Mouse (Mus musculus): ENCODE measurements around the gene Lpcat3. TPM values are rescaled to one million over a fixed set of nuclear protein-coding genes. Genes with fewer than 3 reads are reported as not detected.
A peak's percentile ranks its signal among the peaks of the same experiment; 100 is the strongest.

The Lpcat3 gene
- total RNA-seq, 1 experiment from 2014 or later = 31.5 TPM

DNA sequence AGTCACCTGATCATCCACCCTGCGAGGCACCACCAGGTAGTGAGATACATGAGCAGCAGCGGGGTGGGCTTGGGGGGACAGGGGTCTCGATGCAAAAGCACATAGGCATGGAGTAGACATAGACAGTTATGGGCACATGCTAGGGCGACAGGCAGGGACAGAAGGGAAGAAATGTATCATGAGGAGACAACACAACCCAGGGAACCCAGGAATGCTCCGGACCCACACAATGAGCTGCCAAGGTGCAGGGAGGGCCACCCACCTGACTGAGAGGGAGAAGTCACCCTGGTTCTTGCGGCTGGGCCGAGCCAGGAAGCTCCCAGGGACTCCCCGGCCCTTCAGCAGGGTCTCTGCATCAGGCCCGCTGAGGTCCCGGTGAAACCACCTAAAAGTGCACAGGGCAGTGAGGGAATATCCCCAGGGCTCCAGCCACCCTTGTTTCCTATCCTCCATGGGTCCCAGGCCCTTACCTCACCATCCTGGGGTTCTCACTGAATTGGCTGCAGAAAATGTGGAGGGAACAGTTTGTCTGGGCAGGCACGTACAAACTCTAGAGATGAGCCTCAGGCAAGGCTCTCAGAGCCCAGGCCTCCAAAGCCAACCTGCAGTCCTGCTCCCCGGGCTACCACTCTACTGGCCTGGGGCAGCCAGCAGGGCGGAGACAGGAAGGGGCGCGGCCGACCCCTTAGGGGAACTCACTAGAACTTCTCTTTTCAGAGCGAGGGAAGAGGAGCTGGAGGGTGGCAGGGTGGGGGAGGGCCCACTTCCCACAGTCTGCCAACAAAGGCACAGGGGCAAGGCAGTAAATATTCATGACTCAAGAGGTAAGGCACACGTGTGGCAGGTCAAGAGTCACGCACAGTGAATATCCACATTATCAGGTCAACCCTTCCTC lies 69.9 kb downstream of the Lpcat3 start:
- ATAC-seq (replicated peaks; ENCODE audit: low read depth, poor library complexity, severe bottlenecking) = peak; percentile 84

DNA sequence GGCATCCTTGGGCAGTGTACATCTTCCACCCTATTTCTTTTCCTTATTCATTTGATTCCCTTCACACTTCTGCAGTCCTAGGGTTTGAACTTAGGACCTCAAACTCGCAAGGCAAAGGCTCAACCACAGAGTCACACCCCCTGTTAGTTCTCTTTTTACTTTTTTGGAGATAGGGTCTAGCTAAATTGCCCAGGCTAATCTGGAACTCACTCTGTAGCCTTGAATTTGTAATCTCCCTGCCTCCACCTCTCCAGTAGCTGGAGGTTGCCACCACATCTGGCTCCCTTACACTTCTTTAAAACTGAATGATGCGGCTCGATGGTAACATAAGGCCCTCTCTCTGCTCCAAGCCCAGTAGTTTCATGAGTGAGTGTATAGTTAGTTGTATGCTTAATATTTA lies 71.6 kb downstream of the Lpcat3 start:
- ATAC-seq (replicated peaks; ENCODE audit: low read depth, poor library complexity, severe bottlenecking) = no peak

DNA sequence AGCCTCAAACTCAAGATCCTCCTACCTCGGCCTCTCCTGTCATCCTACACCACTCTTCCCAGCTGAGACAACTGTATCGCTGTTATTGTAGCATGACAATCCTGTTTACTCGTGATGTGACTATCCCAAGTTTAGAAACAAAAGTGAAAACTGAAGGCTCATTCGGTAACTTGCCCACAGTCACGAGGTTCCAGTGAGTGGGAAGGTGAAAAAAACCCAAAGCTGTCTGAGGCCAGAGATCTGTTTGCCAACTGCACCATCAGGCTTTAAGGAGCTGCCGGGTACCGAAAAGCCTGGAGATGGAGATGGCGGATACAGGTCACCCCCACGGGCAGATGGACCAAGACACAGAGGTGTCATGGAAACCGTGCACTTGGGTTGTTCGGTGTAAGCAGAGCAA lies 74.2 kb downstream of the Lpcat3 start:
- no peak for ATAC-seq (replicated peaks; ENCODE audit: low read depth, poor library complexity, severe bottlenecking)

GRCm38 (mm10) chr6:124738511-124739023 lies 75.7 kb downstream of the Lpcat3 start, which contains the start of gene Ptpn6:
Ptpn6 (minus strand) TSS chr6:124738714.
- peak; percentile 28 for ATAC-seq (replicated peaks; ENCODE audit: low read depth, poor library complexity, severe bottlenecking)

DNA sequence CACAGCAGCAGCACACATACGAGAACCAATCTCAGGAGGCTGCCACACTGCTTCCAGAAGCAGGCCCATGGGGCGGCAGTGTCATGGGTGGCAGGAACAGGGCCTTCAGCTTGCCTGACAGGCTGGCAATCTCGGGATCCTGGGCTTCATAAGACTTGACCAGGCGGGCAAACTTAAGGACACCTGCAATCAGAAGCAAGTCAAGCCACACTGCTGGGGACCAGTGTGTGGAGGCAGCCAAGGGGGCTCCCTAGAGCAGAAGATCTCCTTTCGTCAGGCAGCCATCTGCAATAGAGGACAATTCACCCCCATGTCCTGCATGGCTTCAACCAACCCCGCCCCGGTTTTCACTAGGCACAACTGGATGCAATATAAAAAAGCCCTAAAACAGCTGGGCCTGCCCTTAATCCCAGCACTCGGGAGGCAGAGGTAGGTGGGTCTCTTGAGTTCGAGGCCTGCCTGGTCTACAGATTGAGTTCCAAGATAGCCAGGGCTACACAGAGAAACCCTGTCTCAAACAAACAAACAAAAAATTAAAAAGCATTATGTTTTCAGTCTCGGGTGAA lies 76.5 kb downstream of the Lpcat3 start:
- ATAC-seq (replicated peaks; ENCODE audit: low read depth, poor library complexity, severe bottlenecking) = no peak

- ATAC-seq (replicated peaks; ENCODE audit: low read depth, poor library complexity, severe bottlenecking) = no peak
Measured at GRCm38 (mm10) chr6:124740211-124740887, 77.5 kb downstream of the Lpcat3 start.

DNA sequence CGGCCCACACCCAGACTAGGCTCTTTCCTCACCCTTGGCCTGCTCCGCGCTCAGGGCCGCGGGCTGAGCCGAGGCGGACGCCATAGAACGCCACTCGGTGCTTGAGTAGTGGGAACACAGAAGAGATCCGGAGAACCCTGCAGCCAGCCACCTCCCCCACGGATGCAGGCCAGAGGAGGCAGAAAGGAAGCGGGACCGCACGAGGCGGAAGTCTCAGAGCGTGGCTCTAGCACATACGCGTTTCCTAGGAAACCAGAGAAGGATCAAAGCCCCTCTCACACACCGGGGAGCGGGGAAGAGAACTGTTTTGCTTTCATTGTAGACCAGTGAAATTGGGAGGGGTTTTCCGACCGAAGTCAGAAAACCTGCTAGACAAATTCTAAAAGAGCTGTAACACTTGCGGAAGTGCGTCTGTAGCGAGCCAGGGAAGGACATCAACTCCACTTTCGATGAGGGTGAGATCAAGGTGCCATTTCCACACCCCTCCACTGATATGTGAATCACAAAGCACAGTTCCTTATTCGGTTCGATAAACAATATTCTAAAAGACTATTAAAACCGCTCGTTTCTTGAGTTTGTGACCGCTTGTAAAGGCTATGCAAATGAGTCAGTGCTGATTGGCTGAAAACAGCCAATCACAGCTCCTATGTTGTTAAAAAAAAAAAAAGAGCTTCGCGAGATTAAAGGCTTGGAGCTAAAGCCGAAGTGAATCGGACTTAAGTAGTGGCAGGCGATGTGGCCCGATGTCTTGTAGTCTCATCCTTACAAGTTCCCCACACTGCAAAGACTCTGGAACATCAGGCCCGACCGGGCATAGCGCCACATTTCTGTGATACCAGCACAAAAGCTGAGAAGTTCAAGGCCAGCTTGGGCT lies 78.3 kb downstream of the Lpcat3 start, which contains the start of gene Grcc10:
TSS of gene Grcc10 (minus strand) at position 487 of the 874 bp plus-strand sequence.
- ATAC-seq (replicated peaks; ENCODE audit: low read depth, poor library complexity, severe bottlenecking) = peak; percentile 68

GRCm38 (mm10) chr6:124741842-124742241 lies 79.0 kb downstream of the Lpcat3 start:
- ATAC-seq (replicated peaks; ENCODE audit: low read depth, poor library complexity, severe bottlenecking) = no peak

DNA sequence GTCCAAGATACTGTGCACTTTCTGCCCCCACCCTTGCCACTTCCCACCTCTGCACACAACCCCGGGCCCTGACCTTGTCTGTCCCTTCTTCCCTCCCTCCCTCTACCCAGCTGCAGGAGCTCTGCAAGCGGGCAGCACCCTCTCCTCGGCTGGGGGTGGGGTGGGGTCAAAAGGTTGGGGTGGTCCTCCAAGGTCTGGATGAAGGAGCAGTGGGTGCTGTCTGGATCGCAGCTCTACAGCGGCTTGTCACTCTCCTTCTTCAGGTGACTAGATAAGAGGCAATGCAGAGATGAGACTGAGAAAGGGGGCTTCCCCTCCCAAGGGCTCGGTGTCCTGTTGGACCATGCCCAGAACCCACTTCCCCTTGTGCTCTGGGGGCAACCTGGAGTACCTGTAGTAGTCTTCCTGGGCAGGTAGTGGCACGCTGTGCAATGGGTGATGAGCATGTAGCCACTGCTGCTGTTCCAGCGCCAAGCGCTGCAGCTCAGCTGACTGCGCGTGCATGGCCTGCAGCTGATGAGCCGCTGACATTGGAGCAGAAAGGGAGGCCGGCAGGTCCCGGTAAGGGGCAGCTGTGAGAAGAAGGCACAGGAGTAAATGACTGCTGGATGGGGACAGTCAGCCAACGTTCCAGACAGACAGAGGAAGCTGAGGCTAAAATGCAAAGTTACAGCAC lies 80.2 kb downstream of the Lpcat3 start:
- no peak for ATAC-seq (replicated peaks; ENCODE audit: low read depth, poor library complexity, severe bottlenecking)

DNA sequence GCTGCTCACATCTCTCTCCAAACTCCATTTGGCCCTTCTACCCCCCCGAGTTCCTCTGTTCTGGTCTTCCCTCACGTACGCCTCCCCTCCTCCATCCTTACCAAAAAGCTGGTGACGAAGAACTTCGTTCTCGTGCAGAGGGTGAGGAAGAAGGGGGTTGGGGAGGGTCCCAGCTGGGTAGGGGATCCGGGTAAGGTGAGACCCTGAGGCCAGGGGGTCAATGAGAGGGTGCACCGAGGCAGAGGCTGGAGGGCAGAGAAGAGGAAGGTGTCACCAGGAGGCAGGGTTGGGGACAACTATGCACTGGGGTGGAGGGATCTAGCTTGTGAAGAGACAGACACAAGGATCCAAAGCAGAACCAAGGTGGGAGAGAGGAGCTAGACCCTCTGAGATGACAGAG lies 80.8 kb downstream of the Lpcat3 start:
- no peak for ATAC-seq (replicated peaks; ENCODE audit: low read depth, poor library complexity, severe bottlenecking)

GRCm38 (mm10) chr6:124744755-124745321 lies 82.0 kb downstream of the Lpcat3 start:
- no peak for ATAC-seq (replicated peaks; ENCODE audit: low read depth, poor library complexity, severe bottlenecking)

GRCm38 (mm10) chr6:124745490-124746295 lies 82.9 kb downstream of the Lpcat3 start:
- ATAC-seq (replicated peaks; ENCODE audit: low read depth, poor library complexity, severe bottlenecking) = peak; percentile 61

- ATAC-seq (replicated peaks; ENCODE audit: low read depth, poor library complexity, severe bottlenecking) = no peak
Measured at GRCm38 (mm10) chr6:124746296-124746605, 83.4 kb downstream of the Lpcat3 start.

GRCm38 (mm10) chr6:124746654-124747632 lies 84.1 kb downstream of the Lpcat3 start:
- ATAC-seq (replicated peaks; ENCODE audit: low read depth, poor library complexity, severe bottlenecking) = no peak

DNA sequence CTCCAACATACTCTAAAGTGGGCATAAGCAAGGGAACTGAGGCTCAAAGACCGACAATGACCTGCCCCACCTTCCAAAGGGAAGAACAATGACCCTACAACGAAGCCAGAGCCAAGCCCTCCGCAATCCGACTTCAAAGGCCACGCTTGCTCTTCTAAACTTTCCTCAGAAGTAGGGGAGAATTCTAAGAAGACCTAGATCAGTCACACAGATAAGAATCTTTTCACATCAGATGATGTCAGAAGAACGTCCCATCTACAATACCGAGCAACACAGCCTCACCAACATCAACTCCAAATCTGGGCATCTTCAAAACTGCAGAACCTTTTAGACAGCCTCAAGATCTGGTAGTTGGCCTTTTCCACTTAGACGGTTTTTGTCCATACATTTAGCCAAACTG lies 87.6 kb downstream of the Lpcat3 start:
- no peak for ATAC-seq (replicated peaks; ENCODE audit: low read depth, poor library complexity, severe bottlenecking)

GRCm38 (mm10) chr6:124753861-124754260 lies 91.0 kb downstream of the Lpcat3 start:
- no peak for ATAC-seq (replicated peaks; ENCODE audit: low read depth, poor library complexity, severe bottlenecking)
